Mouse (Mus musculus) cerebellum, postnatal 4 days (tissue): ENCODE results near the gene Thap11.
A peak's percentile ranks its signal among the peaks of the same experiment; 100 is the strongest.
"Not testable (repeated sequence)": the region's sequence is repeated elsewhere in the genome, so short reads cannot be mapped to it uniquely, and the experiment has no call there.

Source experiments
- DNase-seq, 2 experiments: peaks; one replicate each; pipeline ENCODE4 v3.0.0; 2022; ENCODE audit warnings: low spot score in 2 of 2, mixed read lengths in 1 of 2

Gene Thap11

DNA sequence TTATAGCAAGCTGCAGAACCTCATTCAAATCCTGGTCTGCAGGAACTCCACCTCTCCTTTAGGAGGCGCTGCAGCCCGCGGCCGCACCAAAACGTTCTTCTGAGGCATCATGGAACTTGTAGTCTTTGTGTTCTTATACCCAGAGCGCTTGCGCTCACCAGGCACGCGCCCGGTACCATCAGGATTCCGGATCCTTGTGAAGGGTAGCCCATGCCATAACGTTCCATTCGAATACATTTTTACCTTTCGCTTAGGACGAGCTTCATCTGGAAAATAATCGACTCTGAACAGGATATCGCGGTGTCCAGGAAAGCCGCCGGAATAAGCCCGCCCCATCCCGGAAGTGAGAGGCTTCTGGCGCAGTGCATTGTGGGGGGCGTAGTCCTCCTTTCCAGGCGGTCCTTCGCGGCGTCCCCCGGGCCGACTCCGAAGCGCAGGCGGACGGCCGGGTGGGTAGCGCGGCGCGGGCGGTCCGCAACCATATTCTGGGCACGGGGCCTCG is at the start of gene Thap11:
Gene Thap11, plus strand, starts transcription at position 418 of the 502 bp plus-strand sequence.
- DNase-seq, result peak; percentile 77 to 89

GRCm38 (mm10) chr8:105805346-105805745 is 49.6 kb upstream of the Thap11 start:
- no peak for DNase-seq

- DNase-seq, result no peak
Observed at GRCm38 (mm10) chr8:105805964-105806363, 49.0 kb upstream of the Thap11 start.

GRCm38 (mm10) chr8:105807766-105808165 is 47.2 kb upstream of the Thap11 start:
- DNase-seq, result no peak

DNA sequence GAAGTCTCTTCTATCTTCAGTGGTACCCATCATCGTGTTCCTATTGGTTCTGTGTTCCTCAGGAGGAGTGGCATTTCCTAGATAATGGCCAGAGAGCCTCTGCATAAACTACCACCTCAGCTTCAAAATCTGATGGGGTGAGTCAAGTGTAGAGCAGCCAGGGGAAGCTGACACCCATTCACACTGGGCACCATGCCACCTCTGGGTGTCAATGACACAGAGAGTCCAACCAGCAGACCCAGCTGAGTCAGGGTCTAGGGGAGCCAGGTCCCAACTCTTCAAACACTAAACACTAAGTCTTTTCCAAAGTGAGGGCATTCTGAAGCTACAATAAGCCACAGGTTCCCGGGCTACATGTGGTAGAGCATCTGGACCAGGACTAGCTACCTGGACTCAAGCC is 46.5 kb upstream of the Thap11 start:
- no peak for DNase-seq

DNA sequence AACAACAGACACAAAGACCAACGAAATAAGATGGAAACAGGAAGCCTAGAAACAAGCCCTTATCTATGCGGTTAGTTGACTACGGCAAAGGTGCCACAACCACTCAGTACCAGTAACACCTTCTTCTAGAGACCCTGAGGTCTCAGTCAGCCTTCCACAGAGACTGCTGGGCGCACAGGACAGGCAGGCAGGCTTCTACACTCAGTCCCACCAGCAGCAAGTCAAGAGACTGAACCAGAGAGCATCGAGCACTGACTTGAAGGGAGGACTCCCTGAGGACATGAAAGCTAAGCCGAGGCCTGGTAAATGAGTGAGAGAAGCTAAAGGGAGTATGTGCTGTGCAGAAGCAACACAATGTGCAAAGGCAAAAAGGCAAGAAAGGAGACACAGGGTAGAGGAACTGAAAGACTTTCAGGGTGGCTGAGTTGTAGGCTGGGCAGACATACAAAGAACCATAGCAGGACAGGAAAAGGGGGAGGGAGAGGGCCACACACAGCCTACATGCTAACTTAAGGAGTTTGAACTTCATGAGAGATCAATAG is 44.6 kb upstream of the Thap11 start:
- no peak for DNase-seq

DNA sequence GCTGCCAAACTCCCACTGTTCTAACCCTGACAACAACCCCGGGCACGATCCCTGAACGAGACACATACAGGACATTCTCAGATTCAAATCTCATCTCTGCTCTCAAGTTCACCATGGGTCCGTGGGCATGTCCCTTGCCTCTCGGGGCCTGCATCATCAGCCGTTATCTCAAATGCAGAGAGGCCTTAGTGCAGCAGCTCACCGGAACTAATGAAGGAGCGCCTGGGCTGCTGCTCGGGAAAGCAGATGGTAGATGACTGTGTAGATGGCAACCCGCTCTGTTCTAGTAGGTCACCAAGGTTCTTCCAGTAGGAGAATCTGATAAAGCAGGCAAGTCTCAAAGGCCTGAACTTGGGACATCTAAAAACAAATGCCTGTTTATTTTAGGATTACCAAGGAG is 43.9 kb upstream of the Thap11 start:
- no peak for DNase-seq

- DNase-seq, result no peak
Observed at GRCm38 (mm10) chr8:105811543-105811942, 43.4 kb upstream of the Thap11 start.

- DNase-seq, result no peak
Observed at GRCm38 (mm10) chr8:105812511-105812910, 42.4 kb upstream of the Thap11 start.

GRCm38 (mm10) chr8:105813241-105813640 is 41.7 kb upstream of the Thap11 start:
- no peak for DNase-seq

GRCm38 (mm10) chr8:105819659-105820058 is 35.3 kb upstream of the Thap11 start:
- DNase-seq, result no peak

GRCm38 (mm10) chr8:105820925-105821324 is 34.0 kb upstream of the Thap11 start:
- no peak for DNase-seq

DNA sequence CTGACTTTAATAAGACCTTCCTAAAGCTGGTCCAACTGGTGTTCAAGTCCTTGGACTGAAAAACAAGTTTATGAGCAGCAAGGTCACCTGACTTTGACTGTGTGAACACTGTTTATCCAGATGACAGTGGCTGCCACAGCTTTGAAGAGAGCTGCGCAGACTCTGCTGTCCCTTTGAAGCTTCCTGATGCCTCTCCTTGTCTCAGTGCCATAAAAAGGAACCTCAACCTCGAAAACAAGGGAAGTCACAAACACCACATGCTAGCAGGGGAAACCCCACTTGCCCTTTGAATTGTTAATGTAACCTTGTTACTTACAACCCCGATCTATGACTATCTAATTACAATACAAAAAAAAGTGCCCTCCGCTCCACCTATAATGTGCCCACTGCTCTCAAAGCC is 29.4 kb upstream of the Thap11 start:
- no peak for DNase-seq

DNA sequence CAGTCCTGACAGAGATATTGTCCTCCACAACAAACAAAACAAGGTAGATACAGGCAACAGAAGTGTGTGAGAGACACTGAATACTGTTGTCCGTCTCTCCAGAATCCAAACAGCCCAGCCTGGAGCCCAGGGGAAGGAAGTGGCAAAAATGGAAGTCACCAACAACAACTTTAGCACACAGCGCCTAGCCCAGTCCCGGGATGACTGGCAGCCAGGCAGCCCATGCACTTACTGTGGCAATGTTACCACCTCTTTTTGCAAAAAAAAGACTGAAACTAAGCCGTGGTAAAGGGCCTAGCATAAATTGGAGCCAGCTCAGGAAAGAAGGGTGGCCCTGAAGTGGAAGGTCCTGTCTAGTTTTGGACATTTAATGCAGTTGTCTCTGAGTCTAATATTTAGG is 28.6 kb upstream of the Thap11 start:
- DNase-seq, result no peak

DNA sequence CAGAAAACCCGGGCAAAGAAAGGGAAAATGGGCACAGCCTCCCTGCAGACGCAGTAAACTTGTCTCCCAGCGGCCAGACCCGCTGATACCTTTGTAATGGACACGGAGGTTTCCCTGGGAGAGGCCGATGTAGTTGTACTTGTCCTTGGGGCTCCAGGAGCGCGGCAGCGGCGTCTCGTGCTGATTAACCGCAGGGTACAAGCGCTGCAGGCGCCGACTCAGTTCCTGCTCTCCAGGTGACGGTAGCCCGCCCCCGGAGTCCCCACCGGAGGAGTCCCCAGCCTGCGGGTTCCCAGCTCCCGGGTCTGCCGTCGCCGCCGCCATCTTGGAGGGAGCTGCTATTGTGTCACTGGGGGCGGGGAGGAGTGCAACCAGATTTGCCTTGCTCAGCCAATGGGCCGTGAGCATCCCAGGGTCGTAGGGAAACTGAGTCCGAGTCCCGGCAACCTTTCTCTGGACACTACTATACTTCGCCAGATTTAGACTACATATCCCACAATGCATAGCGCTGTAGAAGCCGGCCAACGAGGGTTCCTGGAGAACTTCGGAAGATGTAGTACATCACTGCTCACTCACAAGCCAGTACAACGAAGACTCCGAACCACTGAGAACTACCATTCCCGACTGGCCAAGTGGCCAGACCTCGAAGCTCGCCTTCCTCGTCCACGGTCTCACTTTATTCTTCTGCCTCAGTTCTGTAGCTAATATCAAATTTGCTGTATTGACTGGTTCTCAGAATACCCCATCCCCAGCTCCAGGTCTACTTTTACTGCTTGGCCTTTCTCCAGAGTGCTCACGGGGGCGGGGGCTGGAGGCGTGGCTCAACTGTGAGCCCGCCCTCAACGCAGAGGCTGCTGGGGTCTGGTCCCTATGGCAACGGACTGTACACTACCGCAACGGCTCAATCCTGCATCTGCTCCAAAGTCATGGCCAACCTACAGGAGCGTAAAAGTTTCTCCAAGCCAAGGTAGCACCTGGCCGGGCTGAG is 27.8 kb upstream of the Thap11 start, which contains the start of the genes Ranbp10 and Tsnaxip1:
Gene Ranbp10, minus strand, starts transcription at position 490 of the 988 bp plus-strand sequence.
Gene Tsnaxip1, plus strand, starts transcription at position 871 of the 988 bp plus-strand sequence.
- DNase-seq, result peak; percentile 83 to 92

DNA sequence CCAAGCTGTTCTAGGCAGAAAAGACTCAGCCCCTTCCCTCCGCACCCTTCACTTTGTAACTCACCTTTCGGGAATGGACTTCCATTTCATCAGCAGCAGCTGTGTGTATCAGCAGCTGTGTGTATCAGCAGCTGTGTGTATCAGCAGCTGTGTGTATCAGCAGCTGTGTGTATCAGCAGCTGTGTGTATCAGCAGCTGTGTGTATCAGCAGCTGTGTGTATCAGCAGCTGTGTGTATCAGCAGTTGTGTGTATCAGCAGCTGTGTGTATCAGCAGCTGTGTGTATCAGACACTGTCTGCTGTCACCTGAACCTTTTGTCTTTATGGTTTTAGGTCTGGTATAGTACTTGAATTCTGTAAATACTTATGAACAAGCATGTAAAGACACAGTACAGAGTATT is 21.2 kb upstream of the Thap11 start:
- not testable (repeated sequence) for DNase-seq

DNA sequence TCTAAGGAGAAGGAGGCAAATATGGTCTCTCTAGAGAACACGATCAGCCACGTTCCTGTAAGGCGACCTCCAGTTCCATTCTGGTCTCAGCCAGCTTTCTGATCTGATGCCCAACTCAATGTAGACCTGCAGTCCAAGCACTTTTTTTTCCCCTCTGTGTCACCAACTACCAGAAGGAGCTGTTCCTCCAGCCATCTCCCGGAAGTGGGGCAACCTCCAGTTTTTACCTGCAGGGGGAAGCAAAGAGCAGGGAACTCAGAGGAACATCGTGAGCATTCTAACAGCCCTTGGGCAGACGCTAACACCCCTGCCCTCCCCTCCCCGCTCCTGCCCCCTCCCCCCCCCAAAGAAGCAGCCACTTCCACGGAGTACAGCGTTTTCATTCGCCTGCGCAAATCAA is 19.6 kb upstream of the Thap11 start:
- DNase-seq, result peak in 1 of 2 experiments; percentile 52

DNA sequence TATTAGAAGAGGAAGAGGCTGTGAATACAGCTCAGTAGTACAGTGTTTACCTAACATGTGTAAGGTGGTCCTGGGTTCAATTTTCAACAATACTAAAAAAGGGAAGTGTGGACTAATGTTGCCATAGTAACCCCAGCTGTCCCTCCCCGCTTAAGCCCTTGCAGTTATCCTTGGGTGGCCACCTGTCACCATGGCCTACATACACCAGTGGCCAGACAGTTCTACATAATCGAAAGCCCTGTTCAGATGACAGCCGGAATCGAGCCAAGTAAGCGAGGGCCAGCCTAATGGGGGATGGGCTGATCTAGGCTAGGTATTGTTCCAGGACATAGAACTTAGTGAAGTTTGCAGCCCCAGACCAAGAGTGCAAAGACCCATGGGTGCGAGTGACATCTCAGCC is 17.9 kb upstream of the Thap11 start:
- no peak for DNase-seq

DNA sequence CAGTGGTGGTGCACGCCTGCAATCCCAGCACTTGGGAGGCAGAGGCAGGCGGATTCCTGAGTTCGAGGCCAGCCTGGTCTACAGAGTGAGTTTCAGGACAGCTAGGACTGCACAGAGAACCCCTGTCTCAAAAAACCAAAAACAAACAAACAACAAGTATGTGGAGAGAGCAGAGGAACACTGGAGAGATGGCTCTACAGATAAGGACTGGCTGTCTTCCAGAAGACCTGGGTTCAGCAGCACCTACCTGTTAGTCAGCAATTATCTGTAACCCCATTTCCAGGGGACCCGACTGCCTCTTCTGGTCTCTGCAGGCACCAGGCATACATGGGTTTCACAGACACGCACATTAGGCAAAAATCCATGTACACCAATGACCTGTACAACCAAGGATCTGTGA is 15.7 kb upstream of the Thap11 start:
- DNase-seq, result no peak

- no peak for DNase-seq
Observed at GRCm38 (mm10) chr8:105846678-105847077, 8.3 kb upstream of the Thap11 start.

GRCm38 (mm10) chr8:105850014-105850413 is 4.9 kb upstream of the Thap11 start:
- no peak for DNase-seq

- DNase-seq, result no peak
Observed at GRCm38 (mm10) chr8:105850611-105851010, 4.3 kb upstream of the Thap11 start.
